Mouse (Mus musculus): Measurements from ENCODE around the gene Sh3gl2.

GRCm38 (mm10) chr4:85420429-85420828, 215.5 kb downstream of the Sh3gl2 start:
- no peak for TF ChIP-seq CTCF (IDR thresholded peaks at IDR 0.05; ENCODE audit: low read depth)
- TF ChIP-seq EP300 (IDR thresholded peaks at IDR 0.05; ENCODE audit: low read depth): no peak

Data from liver, embryonic 14.5 days (tissue).